Mouse (Mus musculus) embryonic facial prominence, embryonic 12.5 days (tissue): ENCODE measurements around the gene Dnah6. TPM values are rescaled to one million over a fixed set of nuclear protein-coding genes. Genes with fewer than 3 reads are reported as not detected.
A peak's percentile ranks its signal among the peaks of the same experiment; 100 is the strongest.

Experiments
- ATAC-seq: fragments of 200-750 bp; cut with Nextera tagmentation; 2 replicates; pipeline ENCODE4 v1.8.0; 2017; ENCODE audit not compliant: insufficient number of reproducible peaks, insufficient read depth, low FRiP score, low TSS enrichment
- H3K27ac ChIP-seq: fragments of 300-500 bp; sonication (generic); 2 replicates; pipeline ENCODE4 v1.5.1; 2016; ENCODE audit warnings: mild to moderate bottlenecking
- H3K27me3 ChIP-seq: fragments of 300-500 bp; sonication (generic); 2 replicates; pipeline ENCODE4 v1.6.1; 2016; ENCODE audit warnings: mild to moderate bottlenecking, moderate library complexity
- H3K36me3 ChIP-seq: fragments of 300-500 bp; sonication (generic); 2 replicates; pipeline ENCODE4 v1.6.1; 2016; ENCODE audit warnings: mild to moderate bottlenecking
- H3K4me1 ChIP-seq: fragments of 300-500 bp; sonication (generic); 2 replicates; pipeline ENCODE4 v1.6.1; 2016
- H3K4me2 ChIP-seq: fragments of 300-500 bp; sonication (generic); replicated peaks from 2 replicates; pipeline ENCODE4 v1.6.1; 2016; ENCODE audit warnings: mild to moderate bottlenecking, moderate library complexity
- H3K4me3 ChIP-seq: fragments of 300-500 bp; sonication (generic); 2 replicates; pipeline ENCODE4 v1.5.1; 2016; ENCODE audit warnings: mild to moderate bottlenecking
- H3K9ac ChIP-seq: fragments of 300-500 bp; sonication (generic); 2 replicates; pipeline ENCODE4 v1.6.1; 2016; ENCODE audit warnings: mild to moderate bottlenecking, moderate library complexity
- H3K9me3 ChIP-seq: fragments of 300-500 bp; sonication (generic); 2 replicates; pipeline ENCODE4 v1.6.1; 2016; ENCODE audit warnings: mild to moderate bottlenecking, moderate library complexity
- WGBS: fragments of 180-500 bp; shearing (Covaris S2); methylation state at CpG from one replicate; pipeline ENCODE4 v1.1.7; 2016; 5-methylcytosine and 5-hydroxymethylcytosine counted together
- polyA plus RNA-seq: library from polyadenylated mRNA; unstranded; fragments of >200 nt; fragmentation: Nextera tagmentation; extraction: Ambion mirVana; gene quantifications from 2 replicates; pipeline ENCODE4 v1.2.1, GENCODE M21; 2016

The Dnah6 gene
- polyA plus RNA-seq, 1 experiment from 2014 or later = 0.06 TPM

DNA sequence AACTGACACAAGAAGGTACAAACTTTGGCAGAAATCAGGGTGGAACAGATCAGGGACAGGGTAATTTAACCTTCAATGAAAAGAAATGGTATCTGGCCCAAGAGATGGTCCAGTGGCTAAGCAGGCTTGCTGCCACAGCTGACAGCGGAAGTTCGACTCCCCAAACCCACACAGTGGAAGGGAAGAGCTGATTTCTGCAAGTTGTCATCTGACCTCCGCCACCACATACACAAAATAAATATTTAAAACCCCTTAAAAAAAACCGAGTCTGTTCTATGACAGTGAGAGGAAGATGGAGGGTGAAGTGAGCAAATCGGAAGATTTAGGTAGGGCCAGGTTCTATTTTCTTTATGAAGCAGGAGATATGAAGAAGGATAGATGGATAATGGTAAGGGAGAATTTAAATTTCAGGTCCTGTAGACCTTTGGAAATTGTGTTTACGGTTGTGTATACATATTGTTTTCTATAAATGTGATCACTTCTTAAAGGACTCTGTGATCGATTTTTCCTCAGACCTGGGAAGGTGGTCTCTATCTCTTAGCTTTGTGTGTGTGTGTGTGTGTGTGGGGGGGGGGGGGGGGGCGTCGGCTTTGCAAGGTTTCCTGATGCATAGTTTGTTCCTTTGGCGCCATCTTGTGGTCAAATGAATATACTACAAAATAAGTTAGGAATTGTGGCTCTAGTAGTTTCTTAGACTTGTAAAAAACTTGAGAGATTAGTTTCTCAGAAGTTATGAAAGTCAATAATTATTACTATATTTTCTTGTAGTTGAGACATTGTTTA, 6.1 kb upstream of the Dnah6 start:
- WGBS = 43% methylated on average over 10 of the region's 10 CpGs
- ATAC-seq = no peak

DNA sequence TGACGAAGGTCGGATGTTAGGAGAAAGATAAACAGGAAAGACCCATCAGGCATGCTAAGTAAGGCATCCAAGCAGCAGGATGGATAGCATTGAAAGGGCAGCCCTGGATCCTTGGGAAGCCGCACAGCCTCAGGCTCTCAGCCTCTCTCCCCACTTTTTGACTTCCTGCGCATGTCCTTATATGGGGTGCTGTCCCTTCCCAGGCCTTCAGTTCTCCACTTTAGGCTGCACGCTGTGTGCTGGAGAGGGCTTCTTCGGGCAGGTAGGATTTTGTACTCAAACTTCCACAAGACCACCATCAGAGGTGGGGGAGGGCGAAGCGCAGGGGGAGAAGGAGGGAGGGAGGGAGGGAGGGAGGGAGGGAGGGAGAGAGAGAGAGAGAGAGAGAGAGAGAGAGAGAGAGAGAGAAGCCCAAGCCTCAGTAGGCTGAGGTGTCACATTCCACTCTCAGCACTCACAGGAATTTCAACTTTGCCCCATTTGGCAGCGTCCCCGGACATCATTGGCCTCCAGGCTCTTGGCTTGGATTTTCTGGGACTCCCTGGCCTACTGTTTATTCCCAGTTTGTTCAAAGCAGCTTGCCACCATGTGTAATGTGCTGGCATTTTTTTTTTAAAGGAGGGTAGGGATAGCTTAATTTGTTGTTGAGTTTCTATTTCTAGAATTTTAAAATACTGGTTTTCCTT, 1.5 kb upstream of the Dnah6 start:
- Histone ChIP-seq H3K4me1 (peaks cover 14% of the 10 kb centered on the region), H3K9ac (no peak overlapping the region), H3K27me3 (no peaks in the 10 kb centered on the region), H3K27ac (0 out of 2 replicates have a peak overlapping the region, but pooled peaks have one; percentile 17), H3K9me3 (no peaks in the 10 kb centered on the region), H3K36me3 (no peaks in the 10 kb centered on the region), H3K4me3 (no peak overlapping the region), H3K4me2 (peak overlapping the region; percentile 35)
- WGBS = 9% methylated on average over 10 of the region's 10 CpGs
- ATAC-seq = no peak

More for the DNA sequence above, 6.1 kb upstream of the Dnah6 start:
- no peak overlapping the region for H3K9ac ChIP-seq
- H3K4me2 ChIP-seq = no peak overlapping the region
- H3K4me1 ChIP-seq = peaks cover 7% of the 10 kb centered on the region; the same call in 1 of the 2 replicates
- no peaks in the 10 kb centered on the region for H3K36me3 ChIP-seq
- no peaks in the 10 kb centered on the region for H3K9me3 ChIP-seq
- no peak overlapping the region for H3K27ac ChIP-seq
- no peak overlapping the region for H3K4me3 ChIP-seq
- no peaks in the 10 kb centered on the region for H3K27me3 ChIP-seq

DNA sequence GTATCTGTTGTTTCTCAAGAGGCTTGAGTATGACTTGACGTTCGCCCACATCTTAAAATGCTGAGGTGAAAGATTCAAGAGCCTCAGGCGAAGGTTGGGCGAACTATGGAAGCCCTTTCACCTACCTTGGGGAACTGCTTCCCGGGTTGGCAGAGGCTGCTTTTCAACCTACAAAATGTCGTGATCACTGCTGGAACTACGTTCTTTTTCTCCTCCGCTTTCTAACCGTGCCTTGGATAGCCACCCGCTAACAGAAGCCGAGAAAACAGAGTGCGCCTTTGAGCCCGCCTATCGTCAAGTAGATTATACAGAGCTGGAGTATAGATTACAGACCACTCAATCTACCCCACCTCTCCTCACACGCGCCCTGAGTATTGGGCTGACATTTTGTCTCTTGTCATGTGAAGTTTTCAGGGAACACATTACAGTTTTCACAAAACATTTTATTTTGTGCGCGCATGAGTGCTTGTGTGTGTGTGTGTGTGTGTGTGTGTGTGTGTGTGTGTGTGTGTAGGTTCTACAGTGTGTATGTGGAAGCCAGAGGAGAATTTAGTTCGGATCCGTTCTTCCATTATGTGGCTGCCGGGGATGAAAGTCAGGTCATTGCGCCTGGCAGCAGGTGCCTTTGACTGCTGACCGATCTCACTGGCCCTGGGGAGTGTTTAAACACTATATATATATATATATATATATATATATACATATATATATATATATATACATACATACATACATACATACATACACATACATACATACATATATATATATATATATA, 696 bp upstream of the Dnah6 start:
- Histone ChIP-seq H3K9ac (no peak overlapping the region), H3K4me2 (peak overlapping the region; percentile 57), H3K4me3 (peak overlapping the region; percentile 32), H3K36me3 (no peaks in the 10 kb centered on the region), H3K4me1 (peaks cover 14% of the 10 kb centered on the region), H3K27me3 (no peaks in the 10 kb centered on the region), H3K9me3 (no peaks in the 10 kb centered on the region), H3K27ac (no peak overlapping the region)
- ATAC-seq = no peak; the same call in 1 of the 2 replicates
- WGBS = 30% methylated on average over 23 of the region's 23 CpGs

DNA sequence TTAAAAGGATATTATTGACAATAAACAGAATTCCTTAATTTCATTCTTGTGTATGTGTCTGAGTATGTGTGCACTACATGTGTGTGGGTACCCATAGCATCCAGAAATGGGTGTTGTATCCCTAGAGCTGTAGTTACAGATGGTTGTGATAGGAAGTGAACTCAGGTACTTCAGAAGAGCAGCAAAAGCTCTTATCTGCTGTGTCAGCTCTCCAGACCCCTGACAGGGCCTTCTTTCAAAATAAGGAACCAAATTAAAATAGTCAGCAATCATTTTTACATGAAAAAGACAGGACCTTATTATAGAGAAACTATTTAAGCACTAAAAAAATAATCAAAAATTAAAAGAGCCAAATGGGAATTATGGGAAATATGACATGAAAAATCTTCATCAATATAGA, 9.8 kb downstream of the Dnah6 start:
- Histone ChIP-seq H3K27me3 (no peaks in the 10 kb centered on the region), H3K4me1 (no peaks in the 10 kb centered on the region), H3K9ac (no peak overlapping the region), H3K27ac (no peak overlapping the region), H3K9me3 (no peaks in the 10 kb centered on the region), H3K36me3 (no peaks in the 10 kb centered on the region), H3K4me2 (no peak overlapping the region), H3K4me3 (no peak overlapping the region)
- ATAC-seq = no peak

DNA sequence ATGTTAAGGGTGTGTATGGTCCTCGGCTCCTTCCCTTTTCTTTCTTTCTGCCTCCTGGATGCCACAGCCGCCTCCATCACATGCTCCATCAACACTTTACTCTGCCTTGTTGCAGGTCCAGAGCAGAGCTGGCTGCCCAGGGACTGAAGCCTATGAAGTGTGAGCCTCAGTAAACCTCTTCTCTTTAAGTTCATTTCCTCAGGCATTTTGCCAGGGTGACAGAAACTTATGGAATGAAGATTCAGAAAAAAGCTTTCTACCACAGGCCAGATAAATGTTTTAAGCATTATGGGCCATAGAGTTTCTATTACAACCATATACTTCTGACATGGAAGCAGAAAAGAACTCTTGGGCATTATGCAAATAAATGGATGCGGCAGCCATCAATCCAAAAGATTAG, 10.4 kb downstream of the Dnah6 start:
- H3K27me3 ChIP-seq = no peaks in the 10 kb centered on the region
- no peak overlapping the region for H3K4me3 ChIP-seq
- no peaks in the 10 kb centered on the region for H3K36me3 ChIP-seq
- 86% methylated on average over 3 of the region's 3 CpGs for WGBS
- H3K4me1 ChIP-seq = no peaks in the 10 kb centered on the region
- H3K4me2 ChIP-seq = no peak overlapping the region
- no peak overlapping the region for H3K27ac ChIP-seq
- no peak for ATAC-seq
- no peak overlapping the region for H3K9ac ChIP-seq
- no peaks in the 10 kb centered on the region for H3K9me3 ChIP-seq

DNA sequence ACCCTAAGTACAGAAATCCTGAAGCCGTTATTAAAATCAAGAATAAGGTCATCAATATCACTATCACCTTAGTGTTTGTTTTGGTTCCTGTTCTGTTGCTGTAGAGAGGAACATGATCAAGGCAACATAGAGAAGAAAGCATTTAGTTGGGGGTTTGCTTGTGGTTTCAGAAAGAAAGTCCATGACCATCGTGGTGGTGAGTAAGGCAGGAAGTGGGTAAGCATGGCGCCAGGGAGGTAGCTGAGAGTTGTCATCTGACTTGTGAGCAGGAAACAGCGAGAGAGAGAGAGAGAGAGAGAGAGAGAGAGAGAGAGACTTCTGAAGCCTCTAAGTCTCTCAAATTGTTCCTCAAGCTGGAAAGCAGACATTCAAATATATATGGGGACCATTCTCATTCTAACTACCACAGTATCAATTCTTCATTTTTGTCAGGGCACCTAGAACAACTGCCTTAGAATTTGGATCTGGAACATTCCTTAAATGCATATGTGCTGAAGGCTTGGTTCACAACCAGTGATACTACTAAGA, 10.9 kb downstream of the Dnah6 start:
- no peak overlapping the region for H3K9ac ChIP-seq
- H3K27ac ChIP-seq = no peak overlapping the region
- ATAC-seq = no peak
- H3K27me3 ChIP-seq = no peaks in the 10 kb centered on the region
- H3K36me3 ChIP-seq = no peaks in the 10 kb centered on the region
- 80% methylated on average over 4 of the region's 4 CpGs for WGBS
- no peaks in the 10 kb centered on the region for H3K9me3 ChIP-seq
- no peaks in the 10 kb centered on the region for H3K4me1 ChIP-seq
- H3K4me2 ChIP-seq = no peak overlapping the region
- no peak overlapping the region for H3K4me3 ChIP-seq

DNA sequence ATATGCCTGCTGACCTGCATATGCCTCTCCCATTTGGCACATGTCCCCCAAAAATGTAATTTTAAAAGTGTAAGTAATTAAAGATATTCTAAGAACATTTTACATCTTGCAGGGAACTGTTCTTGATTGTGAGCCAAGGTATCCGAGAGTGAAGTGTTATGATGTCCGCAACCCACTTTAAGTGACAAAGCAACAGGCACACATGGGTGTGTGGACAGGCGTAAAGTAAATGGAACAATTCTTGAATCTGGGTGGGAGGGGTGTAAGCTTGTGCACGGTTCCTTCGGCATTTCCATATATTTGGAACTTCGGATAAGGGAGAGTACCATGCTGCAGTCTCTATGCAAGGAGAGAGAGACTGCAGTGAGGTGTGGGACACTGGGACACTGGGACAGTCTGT, 11.9 kb downstream of the Dnah6 start:
- Histone ChIP-seq H3K27ac (no peak overlapping the region), H3K9me3 (no peaks in the 10 kb centered on the region), H3K4me3 (no peak overlapping the region), H3K9ac (no peak overlapping the region), H3K27me3 (no peaks in the 10 kb centered on the region), H3K4me2 (no peak overlapping the region), H3K4me1 (no peaks in the 10 kb centered on the region), H3K36me3 (no peaks in the 10 kb centered on the region)
- no peak for ATAC-seq
- WGBS = 88% methylated on average over 6 of the region's 6 CpGs

DNA sequence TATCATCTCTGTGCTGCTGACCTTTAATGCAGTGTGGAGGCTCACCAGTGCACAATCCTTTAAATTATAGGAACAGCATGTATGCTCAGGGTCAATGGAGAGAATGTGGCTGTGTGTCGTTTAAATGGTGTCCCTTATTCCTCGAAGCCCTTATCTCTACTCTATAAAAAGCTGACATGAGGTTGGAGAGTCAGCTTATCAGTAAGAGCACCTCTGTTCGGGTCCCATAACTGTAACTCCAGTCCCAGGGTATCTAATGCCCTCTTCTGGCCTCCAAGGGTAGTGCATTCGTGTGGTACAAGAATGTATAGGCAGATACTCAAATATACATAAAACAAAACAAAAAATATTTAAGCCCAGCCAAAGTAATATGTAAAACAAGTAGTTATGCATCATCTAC, 16.5 kb downstream of the Dnah6 start:
- no peak overlapping the region for H3K9ac ChIP-seq
- 85% methylated on average over 4 of the region's 4 CpGs for WGBS
- ATAC-seq = no peak

DNA sequence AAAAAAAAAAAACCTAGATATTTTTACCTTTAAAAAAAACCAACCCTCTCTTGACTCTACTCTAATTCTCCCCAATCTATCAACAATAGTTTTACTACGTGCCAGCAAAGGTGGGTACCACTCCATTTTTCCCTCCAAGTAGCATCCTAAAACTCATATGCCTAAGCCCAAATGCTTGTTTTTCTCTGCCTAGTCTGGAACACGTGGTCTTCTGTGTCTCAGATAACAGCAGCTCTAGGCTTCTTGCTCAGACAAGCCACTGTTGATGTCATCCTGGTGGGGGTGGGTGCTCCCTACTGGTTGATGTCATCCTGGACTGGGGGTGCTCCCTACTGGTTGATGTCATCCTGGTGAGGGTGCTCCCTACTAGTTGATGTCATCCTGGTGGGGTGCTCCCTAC, 17.7 kb downstream of the Dnah6 start:
- no peak overlapping the region for H3K9ac ChIP-seq
- H3K27ac ChIP-seq = no peak overlapping the region
- H3K27me3 ChIP-seq = no peaks in the 10 kb centered on the region
- H3K4me2 ChIP-seq = no peak overlapping the region
- no peaks in the 10 kb centered on the region for H3K9me3 ChIP-seq
- ATAC-seq = no peak
- H3K36me3 ChIP-seq = no peaks in the 10 kb centered on the region
- H3K4me1 ChIP-seq = no peaks in the 10 kb centered on the region
- 63% methylated on average over 2 of the region's 2 CpGs for WGBS
- H3K4me3 ChIP-seq = no peak overlapping the region

More for the DNA sequence above, 16.5 kb downstream of the Dnah6 start:
- H3K27ac ChIP-seq = no peak overlapping the region
- no peak overlapping the region for H3K4me3 ChIP-seq
- H3K9me3 ChIP-seq = no peaks in the 10 kb centered on the region
- H3K4me2 ChIP-seq = no peak overlapping the region
- H3K4me1 ChIP-seq = no peaks in the 10 kb centered on the region
- H3K36me3 ChIP-seq = no peaks in the 10 kb centered on the region
- no peaks in the 10 kb centered on the region for H3K27me3 ChIP-seq

DNA sequence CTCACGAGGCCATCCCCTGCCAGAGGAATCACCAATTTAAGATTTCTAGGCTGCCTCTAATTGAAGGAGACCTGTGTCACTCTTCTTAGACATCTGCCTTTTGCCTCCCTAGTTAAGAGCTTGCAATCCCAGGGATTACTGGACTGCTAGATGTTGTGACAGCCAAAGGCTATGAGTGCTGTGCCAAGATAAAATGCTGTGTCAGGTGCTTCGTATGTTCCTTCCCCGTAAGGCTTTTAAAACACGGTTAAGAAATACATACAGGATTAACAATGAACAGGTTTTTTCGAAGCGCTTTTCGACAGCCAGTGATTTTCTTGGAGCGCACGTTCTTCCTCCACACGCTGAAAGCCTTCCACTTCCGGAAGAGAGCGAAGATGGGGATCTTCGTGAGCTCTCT, 26.2 kb downstream of the Dnah6 start:
- Histone ChIP-seq H3K27me3 (no peaks in the 10 kb centered on the region), H3K9me3 (no peaks in the 10 kb centered on the region), H3K4me3 (no peak overlapping the region), H3K27ac (no peak overlapping the region), H3K9ac (no peak overlapping the region), H3K4me2 (no peak overlapping the region), H3K4me1 (no peaks in the 10 kb centered on the region), H3K36me3 (no peaks in the 10 kb centered on the region)
- 88% methylated on average over 13 of the region's 13 CpGs for WGBS
- ATAC-seq = no peak

DNA sequence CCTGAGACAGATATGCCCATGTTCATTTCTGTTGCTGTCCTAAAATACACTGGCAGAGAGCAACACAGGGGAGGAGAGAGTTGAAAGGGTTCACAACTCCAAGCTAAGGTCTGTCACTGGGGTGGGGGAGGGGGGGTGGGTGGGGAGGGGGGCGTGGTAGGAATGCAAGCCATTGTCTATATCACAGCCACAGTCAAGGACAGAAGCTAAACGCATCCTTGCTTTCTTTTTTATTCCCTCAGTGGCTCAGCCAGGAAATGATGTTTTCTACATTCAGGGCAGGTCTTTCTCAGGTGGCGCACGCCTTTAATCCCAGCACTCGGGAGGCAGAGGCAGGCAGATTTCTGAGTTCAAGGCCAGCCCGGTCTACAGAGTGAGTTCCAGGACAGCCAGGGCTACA, 30.7 kb downstream of the Dnah6 start:
- Histone ChIP-seq H3K4me1 (no peaks in the 10 kb centered on the region), H3K9me3 (no peaks in the 10 kb centered on the region), H3K36me3 (no peaks in the 10 kb centered on the region), H3K4me2 (no peak overlapping the region), H3K27ac (no peak overlapping the region), H3K9ac (no peak overlapping the region), H3K27me3 (no peaks in the 10 kb centered on the region), H3K4me3 (no peak overlapping the region)
- no peak for ATAC-seq
- WGBS = 76% methylated on average over 6 of the region's 6 CpGs
